Mouse (Mus musculus) heart, adult 9 months (tissue): ENCODE measurements around the gene Lrrc51.
"Not testable (repeated sequence)": the region's sequence is repeated elsewhere in the genome, so short reads cannot be mapped to it uniquely, and the experiment has no call there.

Experiments
- DNase-seq, 2 experiments: peaks; one replicate each; pipeline ENCODE4 v3.0.0; 2022; ENCODE audit warnings: low spot score in 2 of 2

Lrrc51 gene

GRCm38 (mm10) chr7:101938348-101938747 lies 4.7 kb upstream of the Lrrc51 start:
- no peak for DNase-seq

- DNase-seq = no peak
Observed at GRCm38 (mm10) chr7:101937569-101937968, 3.9 kb upstream of the Lrrc51 start.

- DNase-seq = no peak
Observed at GRCm38 (mm10) chr7:101936996-101937395, 3.3 kb upstream of the Lrrc51 start.

- no peak for DNase-seq
Observed at GRCm38 (mm10) chr7:101935957-101936356, 2.3 kb upstream of the Lrrc51 start.

- DNase-seq = no peak
Observed at GRCm38 (mm10) chr7:101933300-101933699, 395 bp downstream of the Lrrc51 start.

GRCm38 (mm10) chr7:101932551-101932950 lies 1.1 kb downstream of the Lrrc51 start:
- DNase-seq = no peak

GRCm38 (mm10) chr7:101928093-101928492 lies 5.6 kb downstream of the Lrrc51 start:
- no peak for DNase-seq

GRCm38 (mm10) chr7:101925892-101926291 lies 7.8 kb downstream of the Lrrc51 start:
- DNase-seq = not testable (repeated sequence)

- DNase-seq = no peak
Observed at GRCm38 (mm10) chr7:101918071-101918470, 15.6 kb downstream of the Lrrc51 start.

GRCm38 (mm10) chr7:101911982-101912381 lies 21.7 kb downstream of the Lrrc51 start:
- no peak for DNase-seq

- no peak for DNase-seq
Observed at GRCm38 (mm10) chr7:101910138-101910537, 23.6 kb downstream of the Lrrc51 start.

GRCm38 (mm10) chr7:101908367-101908766 lies 25.3 kb downstream of the Lrrc51 start:
- peak in 1 of 2 experiments; percentile 55 for DNase-seq

- no peak for DNase-seq
Observed at GRCm38 (mm10) chr7:101906696-101907095, 27.0 kb downstream of the Lrrc51 start.

- DNase-seq = no peak
Observed at GRCm38 (mm10) chr7:101906287-101906681, 27.4 kb downstream of the Lrrc51 start, which contains the start of gene Tomt. TSS of gene Tomt (minus strand) at chr7:101906359.

- DNase-seq = peak; percentile 100
Observed at GRCm38 (mm10) chr7:101905561-101906286, 28.0 kb downstream of the Lrrc51 start, which contains the start of gene Lamtor1. TSS of gene Lamtor1 (plus strand) at chr7:101905904.

- no peak for DNase-seq
Observed at GRCm38 (mm10) chr7:101902846-101903245, 30.8 kb downstream of the Lrrc51 start.

- DNase-seq = no peak
Observed at GRCm38 (mm10) chr7:101901969-101902368, 31.7 kb downstream of the Lrrc51 start.

GRCm38 (mm10) chr7:101900331-101901097 lies 33.2 kb downstream of the Lrrc51 start:
- peak in 1 of 2 experiments; percentile 52 for DNase-seq

- DNase-seq = peak; percentile 98 to 99
Observed at GRCm38 (mm10) chr7:101896104-101897066, 37.3 kb downstream of the Lrrc51 start.

- no peak for DNase-seq
Observed at GRCm38 (mm10) chr7:101895695-101896094, 38.0 kb downstream of the Lrrc51 start.

- DNase-seq = no peak
Observed at GRCm38 (mm10) chr7:101888460-101888859, 45.2 kb downstream of the Lrrc51 start.

GRCm38 (mm10) chr7:101886274-101886673 lies 47.4 kb downstream of the Lrrc51 start:
- no peak for DNase-seq
